Mouse (Mus musculus): ENCODE measurements around the gene Filip1. TPM values are rescaled to one million over a fixed set of nuclear protein-coding genes. Genes with fewer than 3 reads are reported as not detected.

Filip1 gene
- polyA plus RNA-seq, 1 experiment from 2014 or later = 4.3 TPM

DNA sequence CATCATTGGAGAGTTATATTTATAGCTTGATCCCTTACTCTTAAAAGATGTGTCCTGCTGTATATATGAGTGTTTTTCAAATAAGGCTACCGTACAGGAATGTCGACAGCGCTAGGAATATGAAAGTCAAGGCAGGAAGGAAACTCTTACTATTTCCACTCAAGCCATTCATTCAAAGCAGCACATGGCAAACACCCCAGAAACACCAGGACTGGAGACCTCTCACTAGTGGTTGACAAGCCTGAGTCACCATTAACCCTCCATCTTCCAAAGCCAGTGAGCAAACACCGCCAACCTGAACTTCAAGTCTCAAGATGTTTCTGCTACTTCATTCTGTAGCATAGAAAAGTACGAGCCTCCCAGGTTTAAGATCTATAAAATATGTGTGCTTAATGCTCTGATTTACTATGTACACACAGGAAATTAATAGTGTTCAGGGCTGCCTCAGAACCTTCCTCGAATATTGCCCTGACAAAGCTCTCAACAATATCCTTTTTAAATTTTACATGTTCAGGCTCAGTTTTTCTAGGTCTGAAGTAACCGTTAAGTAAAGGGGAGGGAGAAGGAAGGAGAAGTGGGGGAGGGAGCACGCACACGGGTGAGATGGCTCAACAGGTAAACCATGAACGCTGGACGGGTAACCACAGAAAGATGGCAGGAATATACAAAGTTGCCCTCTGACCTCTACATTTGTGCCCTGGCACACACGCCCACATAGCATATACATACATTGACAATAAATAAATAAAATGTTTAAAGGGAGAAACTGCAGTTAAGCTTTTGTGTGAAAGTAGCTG, 34.2 kb downstream of the Filip1 start:
- no peaks in the 10 kb centered on the region for H3K9me3 ChIP-seq
- peak overlapping the region; percentile 52; the same call in 1 of the 2 replicates for H3K4me2 ChIP-seq (replicated peaks)
- H3K9ac ChIP-seq = no peak overlapping the region
- no peaks in the 10 kb centered on the region for H3K4me1 ChIP-seq
- no peak overlapping the region for H3K4me3 ChIP-seq
- 71% methylated on average over 12 of the region's 12 CpGs for WGBS
- no peak for ATAC-seq (ENCODE audit: insufficient number of reproducible peaks, insufficient read depth, low FRiP score, low TSS enrichment)
- no peaks in the 10 kb centered on the region for H3K36me3 ChIP-seq
- H3K27ac ChIP-seq = no peak overlapping the region
- H3K27me3 ChIP-seq = no peaks in the 10 kb centered on the region

DNA sequence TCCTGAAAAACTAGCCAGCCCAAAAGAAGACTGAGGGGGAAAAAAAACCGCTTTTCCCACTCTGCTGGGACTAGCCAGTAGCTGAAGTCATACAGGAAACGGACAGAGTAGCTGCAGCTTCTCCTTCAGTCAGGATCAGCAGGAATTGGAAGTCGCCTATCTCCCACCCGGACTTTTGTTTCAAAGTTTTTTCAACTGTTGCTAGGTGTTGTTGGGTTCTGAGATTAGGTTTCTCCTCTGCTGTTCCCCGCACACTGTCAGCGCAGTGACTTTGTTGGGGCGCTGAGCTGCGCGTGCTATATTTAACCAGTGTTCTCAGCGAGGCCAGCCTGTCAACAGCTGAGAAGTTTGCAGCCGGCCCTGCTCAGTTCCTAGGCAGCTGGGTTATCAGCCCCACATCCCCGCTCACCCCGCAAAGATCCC, 35.1 kb downstream of the Filip1 start:
- Histone ChIP-seq H3K4me3 (peak overlapping the region; percentile 25), H3K4me1 (no peaks in the 10 kb centered on the region), H3K27me3 (no peaks in the 10 kb centered on the region), H3K9me3 (no peaks in the 10 kb centered on the region), H3K4me2 (replicated peaks) (peak overlapping the region; percentile 52), H3K9ac (peak overlapping the region; percentile 28; the same call in 1 of the 2 replicates), H3K36me3 (no peaks in the 10 kb centered on the region), H3K27ac (no peak overlapping the region)
- 3% methylated on average over 13 of the region's 13 CpGs for WGBS
- ATAC-seq (ENCODE audit: insufficient number of reproducible peaks, insufficient read depth, low FRiP score, low TSS enrichment) = 0 out of 2 replicates have a peak, but pooled peaks have one; percentile 67

DNA sequence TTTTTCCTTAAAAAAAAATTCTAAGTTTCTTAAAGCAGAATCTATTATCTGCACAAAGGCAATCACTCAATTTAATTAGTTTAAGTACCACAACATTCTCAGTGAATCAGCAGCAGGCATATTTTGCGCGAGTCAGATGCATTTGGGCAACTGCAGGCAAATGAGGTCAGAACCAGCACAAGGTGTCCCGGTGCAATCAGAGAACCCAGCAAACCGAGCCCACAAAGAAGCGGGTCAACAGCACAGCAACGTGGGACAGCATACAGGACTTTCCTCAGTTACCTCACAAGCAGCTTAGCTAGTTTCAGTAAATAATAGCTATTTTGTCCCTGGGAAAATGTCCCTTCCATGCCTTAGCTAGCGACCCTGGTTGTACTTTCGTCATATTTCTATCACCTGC, 35.9 kb downstream of the Filip1 start:
- Histone ChIP-seq H3K9me3 (no peaks in the 10 kb centered on the region), H3K27ac (no peak overlapping the region), H3K27me3 (no peaks in the 10 kb centered on the region), H3K9ac (no peak overlapping the region), H3K36me3 (no peaks in the 10 kb centered on the region), H3K4me2 (replicated peaks) (no peak overlapping the region), H3K4me3 (no peak overlapping the region), H3K4me1 (no peaks in the 10 kb centered on the region)
- ATAC-seq (ENCODE audit: insufficient number of reproducible peaks, insufficient read depth, low FRiP score, low TSS enrichment) = no peak
- WGBS = 62% methylated on average over 8 of the region's 8 CpGs

DNA sequence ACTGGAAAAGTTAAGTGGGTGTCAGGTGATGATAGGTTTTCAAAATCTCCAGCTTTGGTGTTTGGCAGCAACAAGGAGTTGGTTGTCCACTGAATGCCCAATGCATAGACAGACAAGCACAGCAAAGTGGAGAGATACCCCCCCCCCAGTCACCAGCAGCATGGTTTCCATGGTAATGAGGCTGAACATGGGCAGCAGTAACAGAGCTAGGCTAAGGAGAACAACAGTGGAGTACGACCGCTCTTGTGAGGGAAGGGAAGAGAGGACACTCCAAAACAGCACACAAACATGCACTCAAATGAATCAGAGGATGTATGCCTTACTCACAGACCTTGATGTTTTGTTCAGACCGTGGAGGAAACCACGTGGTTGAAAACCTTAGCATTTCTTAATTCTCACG, 37.5 kb downstream of the Filip1 start:
- 81% methylated on average over 5 of the region's 5 CpGs for WGBS
- Histone ChIP-seq H3K9ac (no peak overlapping the region), H3K27ac (no peak overlapping the region), H3K4me1 (no peaks in the 10 kb centered on the region), H3K27me3 (no peaks in the 10 kb centered on the region), H3K9me3 (no peaks in the 10 kb centered on the region), H3K4me2 (replicated peaks) (no peak overlapping the region), H3K4me3 (no peak overlapping the region), H3K36me3 (no peaks in the 10 kb centered on the region)
- no peak for ATAC-seq (ENCODE audit: insufficient number of reproducible peaks, insufficient read depth, low FRiP score, low TSS enrichment)

DNA sequence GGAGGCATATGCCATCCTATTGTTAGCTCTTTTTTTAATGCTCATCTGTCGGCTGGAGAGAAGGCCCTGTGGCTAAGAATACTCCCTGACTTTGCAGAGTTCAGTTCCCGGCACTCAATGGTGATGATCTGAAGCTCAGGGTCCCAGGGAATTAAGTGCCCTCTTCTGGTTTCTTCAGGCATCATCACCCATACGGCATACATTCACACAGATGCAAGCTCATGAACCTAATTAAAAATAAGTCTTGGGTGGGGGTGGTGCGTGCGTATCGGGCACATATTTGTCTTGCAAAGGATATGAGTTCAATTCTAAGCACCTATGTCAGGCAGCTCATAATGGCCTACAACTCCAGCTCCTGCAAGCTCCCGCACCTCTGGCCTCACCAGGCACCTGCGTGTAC, 39.1 kb downstream of the Filip1 start:
- Histone ChIP-seq H3K27me3 (no peaks in the 10 kb centered on the region), H3K9me3 (no peaks in the 10 kb centered on the region), H3K4me2 (replicated peaks) (no peak overlapping the region), H3K4me1 (no peaks in the 10 kb centered on the region), H3K27ac (no peak overlapping the region), H3K36me3 (no peaks in the 10 kb centered on the region), H3K9ac (no peak overlapping the region), H3K4me3 (no peak overlapping the region)
- ATAC-seq (ENCODE audit: insufficient number of reproducible peaks, insufficient read depth, low FRiP score, low TSS enrichment) = no peak
- 86% methylated on average over 8 of the region's 8 CpGs for WGBS

DNA sequence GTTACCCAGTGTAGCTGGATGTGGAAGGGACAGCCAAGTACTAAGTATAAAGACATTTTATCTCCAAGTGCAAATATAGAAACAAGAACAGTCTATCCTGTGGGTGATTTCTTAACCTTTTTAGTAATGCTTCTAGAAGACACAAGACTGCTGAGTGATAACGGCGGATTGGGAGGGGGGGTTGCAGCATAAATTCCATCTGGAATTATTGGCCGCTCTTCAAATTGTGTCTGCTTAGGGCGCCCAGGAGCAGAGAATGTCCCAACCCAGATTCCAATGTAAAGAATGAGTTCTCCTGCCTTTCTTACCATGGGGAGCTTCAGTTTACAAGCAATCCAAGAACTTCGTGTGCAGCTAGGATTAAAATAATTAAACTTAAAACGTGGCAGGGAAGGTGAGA, 39.9 kb downstream of the Filip1 start:
- H3K4me1 ChIP-seq = no peaks in the 10 kb centered on the region
- no peaks in the 10 kb centered on the region for H3K27me3 ChIP-seq
- 82% methylated on average over 6 of the region's 6 CpGs for WGBS
- ATAC-seq (ENCODE audit: insufficient number of reproducible peaks, insufficient read depth, low FRiP score, low TSS enrichment) = no peak
- no peaks in the 10 kb centered on the region for H3K36me3 ChIP-seq
- H3K4me2 ChIP-seq (replicated peaks) = no peak overlapping the region
- no peak overlapping the region for H3K9ac ChIP-seq
- H3K9me3 ChIP-seq = no peaks in the 10 kb centered on the region
- H3K27ac ChIP-seq = no peak overlapping the region
- no peak overlapping the region for H3K4me3 ChIP-seq

DNA sequence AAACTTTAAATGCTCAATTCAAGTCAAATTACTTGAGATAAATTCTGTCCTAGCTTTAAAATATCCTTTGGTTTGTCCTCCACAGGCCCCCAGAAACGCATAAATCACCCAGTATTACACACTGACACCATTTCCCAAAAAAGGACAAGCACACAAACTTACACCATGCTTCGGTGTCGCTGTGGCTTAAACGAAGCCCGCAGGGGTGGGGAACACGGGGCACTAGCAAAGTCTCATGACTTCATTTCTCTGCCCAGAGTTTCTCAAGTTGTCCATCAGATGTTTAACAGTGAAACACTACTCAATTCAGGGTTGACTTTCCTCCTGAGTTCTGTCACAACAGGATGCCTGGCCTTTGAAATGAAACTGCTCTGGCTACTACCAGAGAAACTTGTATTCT, 41.0 kb downstream of the Filip1 start:
- Histone ChIP-seq H3K9ac (no peak overlapping the region), H3K4me2 (replicated peaks) (no peak overlapping the region), H3K4me3 (no peak overlapping the region), H3K4me1 (no peaks in the 10 kb centered on the region), H3K9me3 (no peaks in the 10 kb centered on the region), H3K36me3 (no peaks in the 10 kb centered on the region), H3K27me3 (no peaks in the 10 kb centered on the region), H3K27ac (no peak overlapping the region)
- WGBS = 82% methylated on average over 6 of the region's 6 CpGs
- ATAC-seq (ENCODE audit: insufficient number of reproducible peaks, insufficient read depth, low FRiP score, low TSS enrichment) = no peak

DNA sequence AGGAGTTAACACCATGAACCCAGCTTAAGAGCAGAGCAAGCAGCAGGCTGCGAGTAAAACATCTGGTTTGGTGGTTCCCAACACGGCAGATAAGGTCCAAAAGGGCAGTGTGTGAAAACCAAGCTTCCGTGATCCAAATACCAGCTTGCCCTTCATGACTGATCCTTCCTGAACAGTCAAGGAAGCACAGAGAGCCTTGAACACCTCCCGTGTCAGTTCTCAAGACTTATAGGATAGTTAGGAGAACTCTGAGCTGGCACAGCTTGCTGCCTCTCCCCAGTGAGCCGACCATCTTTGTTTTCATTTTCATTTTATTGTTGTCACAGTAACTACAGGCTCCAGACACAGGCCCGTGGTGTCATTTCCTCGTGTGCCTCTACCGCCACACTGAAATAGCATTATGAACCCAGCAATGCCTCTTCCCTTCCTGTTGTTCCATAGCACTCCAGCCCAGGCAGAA, 42.0 kb downstream of the Filip1 start:
- Histone ChIP-seq H3K27me3 (no peaks in the 10 kb centered on the region), H3K9me3 (no peaks in the 10 kb centered on the region), H3K4me2 (replicated peaks) (no peak overlapping the region), H3K27ac (no peak overlapping the region), H3K36me3 (no peaks in the 10 kb centered on the region), H3K4me1 (no peaks in the 10 kb centered on the region), H3K9ac (no peak overlapping the region), H3K4me3 (no peak overlapping the region)
- ATAC-seq (ENCODE audit: insufficient number of reproducible peaks, insufficient read depth, low FRiP score, low TSS enrichment) = no peak
- 59% methylated on average over 8 of the region's 8 CpGs for WGBS

DNA sequence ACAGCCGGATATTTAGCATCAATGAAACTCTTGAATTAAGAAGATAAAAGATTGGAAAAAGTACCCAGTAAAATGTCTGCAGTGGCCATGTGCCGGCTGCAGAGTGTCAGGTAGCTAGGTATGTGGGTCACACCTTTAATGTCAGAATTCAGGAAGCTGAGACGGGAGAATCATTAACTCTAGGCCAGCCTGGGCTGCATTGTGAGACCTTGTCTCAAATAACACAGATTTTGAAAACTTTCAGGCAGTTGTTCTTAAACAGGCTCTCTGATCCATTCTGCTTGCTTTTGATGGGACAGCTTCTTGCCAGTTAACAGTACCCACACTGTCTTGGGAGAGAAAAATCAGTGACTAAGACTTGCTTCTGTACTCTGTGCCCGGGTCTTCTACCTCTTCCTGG, 43.1 kb downstream of the Filip1 start:
- H3K9ac ChIP-seq = no peak overlapping the region
- no peak for ATAC-seq (ENCODE audit: insufficient number of reproducible peaks, insufficient read depth, low FRiP score, low TSS enrichment)
- no peak overlapping the region for H3K27ac ChIP-seq
- H3K4me1 ChIP-seq = no peaks in the 10 kb centered on the region
- no peak overlapping the region for H3K4me2 ChIP-seq (replicated peaks)
- H3K27me3 ChIP-seq = no peaks in the 10 kb centered on the region
- no peak overlapping the region for H3K4me3 ChIP-seq
- no peaks in the 10 kb centered on the region for H3K36me3 ChIP-seq
- WGBS = 70% methylated on average over 4 of the region's 4 CpGs
- H3K9me3 ChIP-seq = no peaks in the 10 kb centered on the region

DNA sequence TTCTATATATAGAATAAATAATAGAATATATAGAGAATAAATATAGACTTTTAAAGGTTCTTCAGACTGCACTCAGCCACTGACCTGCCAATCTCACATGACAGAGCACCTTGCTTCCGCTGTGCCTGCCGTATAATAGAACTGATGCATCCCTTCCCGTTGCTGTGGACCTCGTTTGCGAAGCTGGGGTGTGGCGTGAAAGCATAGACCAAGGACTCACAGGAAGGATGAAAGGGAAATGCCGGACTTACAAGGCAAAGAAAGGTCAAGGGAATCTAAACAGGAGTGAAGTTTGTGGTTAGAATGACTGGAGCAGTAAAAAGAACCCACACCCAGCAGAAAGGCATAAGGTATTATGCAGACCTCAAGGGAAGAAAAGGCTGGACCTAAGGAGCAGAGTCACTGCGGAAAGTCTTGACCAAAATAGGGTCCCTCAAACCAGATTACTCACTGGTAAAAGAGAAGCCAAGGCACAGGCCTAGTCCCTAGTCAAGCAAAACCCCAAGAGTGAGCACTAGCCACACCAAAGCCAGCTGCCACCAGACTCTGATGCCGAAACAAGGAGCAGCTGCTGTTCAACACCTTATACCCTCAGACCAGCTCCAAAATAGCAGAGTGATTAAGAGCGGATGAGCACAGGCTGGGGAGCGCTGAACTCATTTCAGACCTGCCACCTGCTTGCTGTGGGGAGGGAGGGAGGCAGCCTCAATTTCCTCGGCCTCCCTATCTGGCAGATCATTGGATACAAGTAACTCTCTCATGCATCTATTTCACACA, 45.8 kb downstream of the Filip1 start:
- Histone ChIP-seq H3K4me2 (replicated peaks) (no peak overlapping the region), H3K4me1 (no peaks in the 10 kb centered on the region), H3K9ac (no peak overlapping the region), H3K9me3 (no peaks in the 10 kb centered on the region), H3K36me3 (no peaks in the 10 kb centered on the region), H3K27ac (no peak overlapping the region), H3K4me3 (no peak overlapping the region), H3K27me3 (no peaks in the 10 kb centered on the region)
- no peak for ATAC-seq (ENCODE audit: insufficient number of reproducible peaks, insufficient read depth, low FRiP score, low TSS enrichment)
- WGBS = 86% methylated on average over 12 of the region's 12 CpGs

DNA sequence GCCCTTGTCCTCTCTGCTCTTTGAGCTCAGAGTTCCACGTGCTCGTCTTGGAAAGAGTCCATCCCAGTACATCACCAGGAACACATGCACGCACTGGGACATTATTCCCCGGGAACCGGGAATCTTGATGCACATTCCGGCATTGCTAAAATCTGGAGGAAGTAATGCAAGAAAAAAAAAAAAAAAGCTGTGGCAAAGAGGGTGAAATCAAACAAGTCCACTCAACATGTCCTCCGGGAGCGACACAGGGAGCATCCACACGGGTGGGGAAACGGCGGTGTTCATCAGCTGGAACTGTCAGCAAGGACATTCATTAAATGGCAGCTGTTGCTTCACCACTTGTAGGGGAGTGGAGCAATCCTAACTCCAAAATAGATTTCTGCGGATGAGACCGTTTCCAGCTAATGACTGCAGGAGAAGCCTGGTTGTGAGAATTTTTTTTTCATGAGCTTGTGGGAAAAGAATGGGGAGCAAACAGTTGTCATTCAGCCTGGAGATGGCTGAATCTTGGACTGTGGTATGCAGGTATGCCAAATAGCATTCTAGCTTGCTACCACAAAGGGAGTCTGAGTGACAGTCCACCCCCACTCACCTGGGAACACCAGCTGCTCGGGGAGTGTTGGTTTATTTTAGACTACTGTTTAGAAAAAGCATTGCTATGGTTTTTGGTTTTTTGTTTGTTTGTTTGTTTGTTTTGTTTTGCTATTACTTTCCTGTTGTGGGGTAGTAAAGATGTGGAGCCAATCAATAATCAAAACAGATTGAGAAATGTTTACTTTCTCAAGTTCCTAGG, 46.9 kb downstream of the Filip1 start:
- no peaks in the 10 kb centered on the region for H3K9me3 ChIP-seq
- H3K9ac ChIP-seq = no peak overlapping the region
- H3K4me1 ChIP-seq = no peaks in the 10 kb centered on the region
- no peak overlapping the region for H3K4me3 ChIP-seq
- no peak for ATAC-seq (ENCODE audit: insufficient number of reproducible peaks, insufficient read depth, low FRiP score, low TSS enrichment)
- H3K27ac ChIP-seq = no peak overlapping the region
- H3K4me2 ChIP-seq (replicated peaks) = no peak overlapping the region
- 82% methylated on average over 14 of the region's 14 CpGs for WGBS
- no peaks in the 10 kb centered on the region for H3K27me3 ChIP-seq
- H3K36me3 ChIP-seq = no peaks in the 10 kb centered on the region

Data from embryonic facial prominence, embryonic 12.5 days (tissue).